Mouse (Mus musculus): ENCODE results near the gene Kansl3. TPM values are rescaled to one million over a fixed set of nuclear protein-coding genes. Genes with fewer than 3 reads are reported as not detected.

Kansl3 gene
- 62.0 TPM for polyA plus RNA-seq (2017; shearing (Covaris generic))

GRCm38 (mm10) chr1:36368969-36369645, at the start of gene Kansl3:
Gene Kansl3, minus strand, starts transcription at chr1:36369181.

GRCm38 (mm10) chr1:36371934-36372845, 3.2 kb upstream of the Kansl3 start, which contains the start of gene Fer1l5:
Gene Fer1l5, plus strand, starts transcription at chr1:36372291.

GRCm38 (mm10) chr1:36307495-36308280, 61.3 kb downstream of the Kansl3 start, which contains the start of gene Arid5a:
Gene Arid5a, plus strand, starts transcription at chr1:36307733.

Other genes with a start within 250 kb of the Kansl3 start
- gene Uggt1, start 124.5 kb downstream of the Kansl3 start, polyA plus RNA-seq (2017; shearing (Covaris generic)): 60.4 TPM
- 120 TPM for gene Neurl3, start 94.5 kb downstream of the Kansl3 start, polyA plus RNA-seq (2017; shearing (Covaris generic))
- 133 TPM for gene Arid5a, start 61.4 kb downstream of the Kansl3 start, polyA plus RNA-seq (2017; shearing (Covaris generic))
- gene Fer1l5, start 3.1 kb upstream of the Kansl3 start, polyA plus RNA-seq (2017; shearing (Covaris generic)): 2.0 TPM
- gene Lman2l, start 76.1 kb upstream of the Kansl3 start, polyA plus RNA-seq (2017; shearing (Covaris generic)): 41.8 TPM
- 2.3 TPM for gene Cnnm4, start 102.4 kb upstream of the Kansl3 start, polyA plus RNA-seq (2017; shearing (Covaris generic))
- gene Cnnm3, start 142.7 kb upstream of the Kansl3 start, polyA plus RNA-seq (2017; shearing (Covaris generic)): 2.4 TPM
- 34.8 TPM for gene Ankrd23, start 167.7 kb upstream of the Kansl3 start, polyA plus RNA-seq (2017; shearing (Covaris generic))
- gene Gm42417, start 170.2 kb upstream of the Kansl3 start, polyA plus RNA-seq (2017; shearing (Covaris generic)): not detected
- 43.2 TPM for gene Ankrd39, start 178.3 kb upstream of the Kansl3 start, polyA plus RNA-seq (2017; shearing (Covaris generic))
- 0.70 TPM for gene Sema4c, start 189.2 kb upstream of the Kansl3 start, polyA plus RNA-seq (2017; shearing (Covaris generic))

Data from activated CD4-positive, CD25-positive, alpha-beta regulatory T cell, adult 9 weeks (primary cell).